Mouse (Mus musculus): Measurements from ENCODE around the gene Bcl3. TPM values are rescaled to one million over a fixed set of nuclear protein-coding genes. Genes with fewer than 3 reads are reported as not detected.
A peak's percentile ranks its signal among the peaks of the same experiment; 100 is the strongest.
"Not testable (repeated sequence)": the region's sequence is repeated elsewhere in the genome, so short reads cannot be mapped to it uniquely, and the experiment has no call there.

The Bcl3 gene
- total and polyA plus RNA-seq, 3 experiments: 3.2 to 25.2 (median 15.8) TPM

DNA sequence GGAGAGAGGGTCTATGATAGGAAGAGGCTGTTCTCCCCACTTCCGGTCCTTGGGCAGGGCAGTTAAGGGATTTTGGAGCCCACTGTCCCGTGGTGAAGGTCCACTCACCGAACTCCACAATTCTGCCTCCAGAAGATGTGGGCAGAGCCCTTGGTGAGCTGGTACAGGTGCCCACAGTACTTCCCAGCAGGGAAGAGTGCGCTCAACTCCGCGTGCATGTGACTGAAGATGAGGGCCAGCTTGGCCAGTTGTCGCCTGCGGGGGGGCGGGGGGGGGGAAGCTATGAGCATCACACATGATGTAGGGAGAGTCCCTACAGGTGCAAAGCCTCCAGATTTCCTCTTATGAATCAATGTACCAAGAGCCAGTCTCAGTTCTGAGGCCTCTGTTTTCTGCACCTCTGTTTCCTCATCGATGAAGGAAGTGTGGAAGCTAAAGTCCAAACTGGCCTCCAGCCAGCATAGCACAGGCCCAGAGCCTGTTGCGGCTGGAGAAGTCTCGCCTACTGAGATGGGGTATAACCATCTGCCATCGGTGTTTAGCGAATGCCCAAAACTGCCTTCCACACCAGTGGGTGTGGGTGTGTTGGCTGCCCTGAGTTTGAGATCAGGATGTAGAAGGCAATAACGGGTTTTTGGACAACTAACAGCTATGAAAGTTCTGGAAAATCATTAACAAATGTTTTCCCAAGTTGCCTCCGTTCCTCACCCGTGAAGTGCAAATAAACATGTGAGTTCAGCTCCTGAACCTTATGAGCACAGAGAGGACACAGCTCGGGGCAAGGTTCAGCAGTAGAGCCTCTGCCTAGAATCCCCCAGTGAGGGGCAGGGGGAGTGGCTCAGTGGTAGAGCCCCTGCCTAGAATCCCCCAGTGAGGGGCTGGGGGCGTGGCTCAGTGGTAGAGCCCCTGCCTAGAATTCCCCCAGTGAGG is 29.6 kb downstream of the Bcl3 start (continued):
- TF ChIP-seq ZC3H11A (IDR thresholded peaks at IDR 0.05; ENCODE audit: low read depth, low read length): no peak
- peak; percentile 83 for TF ChIP-seq IRF4 (IDR thresholded peaks at IDR 0.05; ENCODE audit: low read depth, low read length)
- no peak for TF ChIP-seq E2F4 (IDR thresholded peaks at IDR 0.05; ENCODE audit: insufficient replicate concordance, low read depth, low read length)
- no peak; the same call in 1 of the 2 replicates for TF ChIP-seq SIN3A (IDR thresholded peaks at IDR 0.05; ENCODE audit: low read length)
- TF ChIP-seq EP300 (IDR thresholded peaks at IDR 0.05; ENCODE audit: low read length): peak; percentile 94
- no peak for TF ChIP-seq UBTF (IDR thresholded peaks at IDR 0.05; ENCODE audit: low read depth, low read length)
- TF ChIP-seq GABPA (IDR thresholded peaks at IDR 0.05; ENCODE audit: insufficient replicate concordance, low read depth, low read length): no peak
- TF ChIP-seq CHD1 (IDR thresholded peaks at IDR 0.05; ENCODE audit: low read depth, low read length): no peak
- peak; percentile 81 for TF ChIP-seq ETS1 (conservative IDR thresholded peaks at IDR 0.05; ENCODE audit: low read depth, low read length)

DNA sequence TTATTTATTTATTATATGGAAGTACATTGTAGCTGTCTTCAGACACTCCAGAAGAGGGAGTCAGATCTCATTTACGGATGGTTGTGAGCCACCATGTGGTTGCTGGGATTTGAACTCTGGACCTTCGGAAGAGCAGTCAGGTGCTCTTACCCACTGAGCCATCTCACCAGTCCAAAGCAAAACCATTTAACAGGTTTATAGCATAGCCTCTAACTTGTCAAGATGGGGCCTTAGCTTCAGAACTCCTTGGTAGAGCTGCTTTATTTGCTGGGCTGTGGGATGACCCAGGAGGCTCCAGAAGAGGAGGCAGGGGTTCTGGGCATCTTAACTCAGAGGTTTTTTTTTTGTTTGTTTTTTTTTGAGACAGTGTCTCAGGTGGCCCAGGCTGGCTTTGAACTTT is 31.1 kb downstream of the Bcl3 start:
- dilution Hi-C loops (cut with MboI; ENCODE audit: extremely low pct_ligation_motif_present, extremely low pct_unique_long_range_greater_than_20kb, low sequenced_read_pairs): not testable (repeated sequence)

DNA sequence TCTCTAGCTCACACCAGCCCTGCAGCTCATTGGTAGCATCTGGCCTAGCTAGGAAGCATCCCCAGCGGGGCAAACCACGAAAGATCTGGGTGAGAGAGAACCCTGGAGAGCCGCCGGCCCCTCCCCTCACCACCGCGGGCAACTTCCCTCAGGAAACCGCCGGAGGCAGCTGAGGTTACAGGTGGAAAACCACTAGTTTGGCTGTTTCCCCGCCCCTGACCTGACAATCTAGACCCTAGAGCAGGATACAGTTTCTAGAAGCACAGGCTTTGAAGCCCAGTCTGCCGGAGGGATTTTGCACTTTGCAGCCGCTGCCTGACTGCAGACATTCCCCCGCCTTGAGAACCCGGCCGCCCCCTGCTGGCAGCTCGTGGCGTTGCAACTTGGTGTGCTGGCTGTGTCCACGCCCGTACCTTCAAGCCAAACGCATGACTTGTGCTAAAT is 32.6 kb downstream of the Bcl3 start:
- peaks cover 7% of the 10 kb centered on the region for H3K9me3 ChIP-seq (replicated peaks; ENCODE audit: low read length)
- H3K4me2 ChIP-seq (ENCODE audit: insufficient read depth, low read depth, poor library complexity, severe bottlenecking): peak overlapping the region; percentile 42
- no peak overlapping the region for H3K27ac ChIP-seq (ENCODE audit: insufficient read depth, low read depth)
- DNase-seq (ENCODE audit: extremely low read depth): peak; percentile 87
- peaks cover 0 to 13% of the 10 kb centered on the region in 2 experiments for H3K36me3 ChIP-seq (replicated peaks in 1 of 2; ENCODE audit: control insufficient read depth in 1 of 2, insufficient read depth in 1 of 2, low read length in 1 of 2)
- dilution Hi-C loops (cut with MboI; ENCODE audit: extremely low pct_ligation_motif_present, extremely low pct_unique_long_range_greater_than_20kb, low sequenced_read_pairs): no loop called here
- in situ Hi-C loops (cut with MboI; ENCODE audit: low pct_ligation_motif_present, low pct_unique_long_range_greater_than_20kb, low sequenced_read_pairs): loop anchor here (5.0 kb wide), 1 partner anchor 38 kb away; the partner anchor contains the start of gene Nectin2
- peak overlapping the region; percentile 23 to 39 (median 25) for H3K4me3 ChIP-seq (replicated peaks in 1 of 3; ENCODE audit: low read depth in 2 of 3, low read length in 2 of 3, poor library complexity in 1 of 3)
- no peaks in the 10 kb centered on the region for H3K79me2 ChIP-seq (replicated peaks; ENCODE audit: control insufficient read depth, extremely low read depth, insufficient read depth, poor library complexity, severe bottlenecking)
- H3K9ac ChIP-seq (ENCODE audit: insufficient read depth, low read depth): 0 out of 2 replicates have a peak overlapping the region, but pooled peaks have one; percentile 21
- peaks cover 16 to 68% of the 10 kb centered on the region in 2 experiments for H3K4me1 ChIP-seq (ENCODE audit: control insufficient read depth in 1 of 2, insufficient read depth in 2 of 2)
- peaks cover 4% of the 10 kb centered on the region for H3K27me3 ChIP-seq (replicated peaks)
- TF ChIP-seq SIN3A (IDR thresholded peaks at IDR 0.05; ENCODE audit: low read length): peak; percentile 69
- TF ChIP-seq RAD21 (IDR thresholded peaks at IDR 0.05; ENCODE audit: low read depth, low read length): peak; percentile 57
- peak; percentile 75; the same call in 1 of the 2 replicates for TF ChIP-seq MXI1 (IDR thresholded peaks at IDR 0.05; ENCODE audit: low read depth, low read length)
- TF ChIP-seq MAX (IDR thresholded peaks at IDR 0.05; ENCODE audit: low read length): peak; percentile 61
- peak; percentile 68 for TF ChIP-seq BHLHE40 (IDR thresholded peaks at IDR 0.05; ENCODE audit: low read depth, low read length)
- TF ChIP-seq ZNF384 (IDR thresholded peaks at IDR 0.05; ENCODE audit: low read depth, low read length): no peak; the same call in 1 of the 2 replicates
- peak; percentile 58; the same call in 1 of the 2 replicates for TF ChIP-seq EP300 (IDR thresholded peaks at IDR 0.05; ENCODE audit: low read length)
- TF ChIP-seq TCF12 (IDR thresholded peaks at IDR 0.05; ENCODE audit: low read depth, low read length): peak; percentile 60; the same call in 1 of the 2 replicates
- TF ChIP-seq NELFE (IDR thresholded peaks at IDR 0.05; ENCODE audit: low read depth, low read length): peak; percentile 44; the same call in 1 of the 2 replicates
- no peak for TF ChIP-seq JUND (conservative IDR thresholded peaks at IDR 0.05; ENCODE audit: low read depth, low read length)
- peak; percentile 47; the same call in 1 of the 2 replicates for TF ChIP-seq HCFC1 (IDR thresholded peaks at IDR 0.05; ENCODE audit: low read depth, low read length)
- no peak for TF ChIP-seq PAX5 (IDR thresholded peaks at IDR 0.05; ENCODE audit: low read length)
- no peak for TF ChIP-seq GABPA (IDR thresholded peaks at IDR 0.05; ENCODE audit: insufficient replicate concordance, low read depth, low read length)
- TF ChIP-seq E2F4 (IDR thresholded peaks at IDR 0.05; ENCODE audit: insufficient replicate concordance, low read depth, low read length): no peak
- TF ChIP-seq UBTF (IDR thresholded peaks at IDR 0.05; ENCODE audit: low read depth, low read length): no peak
- no peak for TF ChIP-seq JUN (IDR thresholded peaks at IDR 0.05; ENCODE audit: insufficient read depth, low read depth, low read length)
- TF ChIP-seq TBP (conservative IDR thresholded peaks at IDR 0.05; ENCODE audit: low read depth, low read length): no peak
- peak; percentile 73 for TF ChIP-seq MYC (IDR thresholded peaks at IDR 0.05; ENCODE audit: low read depth, low read length)
- TF ChIP-seq ZMIZ1 (IDR thresholded peaks at IDR 0.05; ENCODE audit: low read depth, low read length): no peak
- TF ChIP-seq ETS1 (conservative IDR thresholded peaks at IDR 0.05; ENCODE audit: low read depth, low read length): peak; percentile 60; the same call in 1 of the 2 replicates
- 0 out of 2 replicates have a peak, but pooled peaks have one; percentile 34 for TF ChIP-seq NRF1 (IDR thresholded peaks at IDR 0.05; ENCODE audit: low read depth, low read length)
- no peak for TF ChIP-seq ZKSCAN1 (IDR thresholded peaks at IDR 0.05; ENCODE audit: borderline replicate concordance, low read depth, low read length)

More for the DNA sequence above, 31.1 kb downstream of the Bcl3 start:
- H3K36me3 ChIP-seq (replicated peaks in 1 of 2; ENCODE audit: control insufficient read depth in 1 of 2, insufficient read depth in 1 of 2, low read length in 1 of 2): peaks cover 0 to 10% of the 10 kb centered on the region in 2 experiments
- DNase-seq (ENCODE audit: extremely low read depth); H3K9ac ChIP-seq (ENCODE audit: insufficient read depth, low read depth); H3K27ac ChIP-seq (ENCODE audit: insufficient read depth, low read depth); H3K9me3 ChIP-seq (replicated peaks; ENCODE audit: low read length); H3K4me3 ChIP-seq (replicated peaks in 1 of 3; ENCODE audit: low read depth in 2 of 3, low read length in 2 of 3, poor library complexity in 1 of 3); H3K4me2 ChIP-seq (ENCODE audit: insufficient read depth, low read depth, poor library complexity, severe bottlenecking); in situ Hi-C loops (cut with MboI; ENCODE audit: low pct_ligation_motif_present, low pct_unique_long_range_greater_than_20kb, low sequenced_read_pairs); H3K79me2 ChIP-seq (replicated peaks; ENCODE audit: control insufficient read depth, extremely low read depth, insufficient read depth, poor library complexity, severe bottlenecking); H3K27me3 ChIP-seq (replicated peaks): not testable (repeated sequence)
- H3K4me1 ChIP-seq (ENCODE audit: control insufficient read depth in 1 of 2, insufficient read depth in 2 of 2): peaks cover 16 to 54% of the 10 kb centered on the region in 2 experiments
- peak; percentile 67; the same call in 1 of the 2 replicates for TF ChIP-seq TBP (conservative IDR thresholded peaks at IDR 0.05; ENCODE audit: low read depth, low read length)

All from CH12.LX (cell line).